Mouse (Mus musculus) hindbrain, embryonic 10.5 days (tissue): ENCODE results near the gene Pex19. TPM values are rescaled to one million over a fixed set of nuclear protein-coding genes. Genes with fewer than 3 reads are reported as not detected.

ENCODE experiments used
- DNase-seq: peaks from one replicate; pipeline ENCODE4 v3.0.0-alpha.2; 2017; ENCODE audit warnings: low spot score
- H3K27ac ChIP-seq: fragments of 300-500 bp; sonication (generic); 2 replicates; pipeline ENCODE4 v1.5.1; 2016; ENCODE audit warnings: mild to moderate bottlenecking, moderate library complexity
- H3K27me3 ChIP-seq: fragments of 300-500 bp; sonication (generic); 2 replicates; pipeline ENCODE4 v1.6.1; 2016; ENCODE audit warnings: mild to moderate bottlenecking; ENCODE audit not compliant: poor library complexity, insufficient read depth, severe bottlenecking
- H3K36me3 ChIP-seq: fragments of 300-500 bp; sonication (generic); 2 replicates; pipeline ENCODE4 v1.6.1; 2016; ENCODE audit warnings: mild to moderate bottlenecking, moderate library complexity
- H3K4me1 ChIP-seq: fragments of 300-500 bp; sonication (generic); replicated peaks from 2 replicates; pipeline ENCODE4 v1.6.1; 2016; ENCODE audit warnings: mild to moderate bottlenecking
- H3K4me3 ChIP-seq: fragments of 300-500 bp; sonication (generic); 2 replicates; pipeline ENCODE4 v1.5.1; 2016; ENCODE audit warnings: mild to moderate bottlenecking, moderate library complexity
- H3K9me3 ChIP-seq: fragments of 300-500 bp; sonication (generic); 2 replicates; pipeline ENCODE4 v1.6.1; 2016; ENCODE audit warnings: mild to moderate bottlenecking, moderate library complexity
- WGBS: fragments of 180-500 bp; shearing (Covaris S2); methylation state at CpG from one replicate; pipeline ENCODE4 v1.1.7; 2016; 5-methylcytosine and 5-hydroxymethylcytosine counted together
- polyA plus RNA-seq: library from polyadenylated mRNA; unstranded; fragments of >200 nt; fragmentation: Nextera tagmentation; extraction: Ambion mirVana; gene quantifications from 2 replicates; pipeline ENCODE4 v1.2.1, GENCODE M21; 2016

Pex19 gene
- polyA plus RNA-seq = 183 and 210 TPM in 2 replicates

DNA sequence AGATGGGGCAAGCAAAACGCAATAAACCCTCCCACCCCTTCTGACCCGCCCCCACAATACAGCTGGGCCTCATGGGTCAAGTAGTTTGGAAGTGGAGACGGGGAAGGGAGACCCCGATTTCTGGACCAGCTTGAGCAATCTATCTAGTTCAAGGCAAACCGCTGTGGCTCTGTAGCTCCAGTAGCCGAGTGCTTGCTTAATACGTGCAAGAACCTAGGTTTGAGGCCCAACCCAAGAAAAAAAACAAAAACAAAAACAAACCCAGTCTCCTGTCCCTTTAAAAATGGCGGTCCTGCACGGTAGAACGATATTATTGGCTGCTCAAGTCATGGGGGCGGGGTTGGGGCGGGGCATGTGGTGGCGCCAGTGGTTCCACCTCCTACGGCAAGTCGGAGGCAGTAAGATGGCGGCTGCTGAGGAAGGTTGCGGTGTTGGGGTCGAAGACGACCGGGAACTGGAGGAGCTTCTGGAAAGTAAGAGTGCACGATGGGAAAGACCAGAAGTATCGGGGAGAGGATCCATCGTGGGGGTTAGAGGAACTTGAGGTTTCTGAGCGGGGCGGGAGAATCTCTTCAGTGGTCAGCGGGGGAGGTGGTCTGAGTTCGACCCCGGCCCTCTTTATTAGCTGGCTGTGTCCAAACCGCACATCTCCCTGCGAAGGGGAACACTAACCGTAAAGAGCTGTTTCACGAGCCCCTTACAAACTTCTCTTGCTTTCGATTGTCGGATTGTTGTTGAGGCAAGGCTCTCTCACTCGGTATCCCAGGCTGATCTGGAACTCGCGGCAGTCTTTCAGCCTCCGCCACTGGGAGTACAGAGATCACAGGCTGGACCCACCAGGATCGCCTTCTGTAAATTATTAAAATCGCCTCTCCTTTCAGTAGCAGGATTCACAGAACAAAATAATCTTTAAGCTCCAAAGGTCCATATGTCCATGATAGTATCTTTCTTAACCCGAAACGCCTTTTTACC lies at the start of gene Pex19:
Gene Pex19 (plus strand): TSS at position 380 of the 972 bp plus-strand sequence.
- H3K4me1 ChIP-seq = peaks cover 21% of the 10 kb centered on the region
- peaks cover 55% of the 10 kb centered on the region for H3K36me3 ChIP-seq
- peak within 1 kb of the TSS; percentile 91 for H3K27ac ChIP-seq
- H3K27me3 ChIP-seq = no peaks in the 10 kb centered on the region
- 1% methylated on average over 42 of the region's 42 CpGs for WGBS
- no peaks in the 10 kb centered on the region for H3K9me3 ChIP-seq
- H3K4me3 ChIP-seq = peak within 1 kb of the TSS; percentile 85
- peak; percentile 92 for DNase-seq

DNA sequence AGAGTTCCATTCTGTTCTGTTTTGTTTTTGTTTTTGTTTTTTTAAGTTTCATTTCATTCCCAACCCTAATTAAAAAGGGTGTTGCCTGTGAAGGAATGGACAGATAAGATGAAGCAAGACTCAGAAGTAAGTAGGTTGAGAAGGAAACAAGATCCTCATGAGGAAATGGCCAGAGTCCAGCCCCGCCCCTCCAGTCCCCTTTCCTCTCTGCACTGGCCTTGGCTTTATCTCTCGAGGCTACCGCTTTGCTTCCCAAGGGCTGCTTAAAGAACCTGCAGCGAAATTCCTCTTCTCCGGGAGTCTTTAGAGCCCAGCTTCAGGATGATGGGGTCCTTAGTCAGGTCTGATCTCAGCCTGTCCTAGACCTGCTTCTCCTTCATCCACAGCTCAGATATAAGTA lies 48.6 kb upstream of the Pex19 start:
- WGBS = 79% methylated on average over 5 of the region's 5 CpGs
- Histone ChIP-seq H3K27me3 (no peaks in the 10 kb centered on the region), H3K4me3 (no peak overlapping the region), H3K27ac (no peak overlapping the region), H3K4me1 (peaks cover 11% of the 10 kb centered on the region), H3K36me3 (peaks cover 78% of the 10 kb centered on the region), H3K9me3 (no peaks in the 10 kb centered on the region)
- DNase-seq = no peak

DNA sequence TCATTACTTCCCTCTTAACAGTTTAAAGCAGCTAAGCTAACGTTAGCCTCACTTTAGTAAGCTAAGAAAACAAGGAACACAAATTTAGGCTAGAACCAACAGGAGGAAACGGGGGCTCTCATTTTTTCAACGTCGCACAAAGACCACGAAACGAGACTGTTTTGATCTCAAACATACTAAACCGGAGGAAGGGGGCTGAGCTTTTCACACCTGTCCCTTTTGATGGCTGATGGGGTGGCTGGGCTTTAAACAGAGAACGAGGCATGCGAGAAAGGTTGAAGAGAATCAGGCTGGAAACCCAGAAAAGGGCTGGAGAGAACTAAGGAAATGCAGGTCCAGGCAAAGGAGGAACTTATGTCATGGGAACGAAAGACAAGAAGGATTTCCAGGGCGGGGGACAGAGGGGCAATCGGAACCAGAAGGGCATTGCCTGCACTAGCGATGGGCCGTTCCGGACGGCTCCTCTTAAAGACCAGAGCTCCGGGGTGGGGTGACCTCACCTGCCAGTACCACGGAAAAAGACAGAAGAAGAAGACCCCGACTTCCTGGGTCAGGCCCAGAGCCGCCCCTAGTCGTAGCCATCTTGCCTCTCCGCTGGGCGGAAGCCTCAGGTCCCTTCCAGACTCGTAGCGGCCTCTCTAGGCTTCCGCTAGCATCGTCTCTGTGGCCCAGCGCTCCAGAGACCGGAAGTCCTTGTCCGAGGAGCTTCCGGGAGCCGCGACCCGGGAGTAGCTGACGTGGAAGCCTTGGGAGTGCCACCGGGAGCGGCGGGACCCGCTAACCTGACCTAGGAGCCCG lies 44.3 kb upstream of the Pex19 start, which contains the start of the genes Copa and Ncstn:
Gene Copa (plus strand): TSS at position 429 of the 798 bp plus-strand sequence.
Gene Ncstn (minus strand): TSS at position 695 of the 798 bp plus-strand sequence.
- under 1% methylated on average over 40 of the region's 40 CpGs for WGBS
- H3K9me3 ChIP-seq = no peaks in the 10 kb centered on the region
- peak within 1 kb of the TSS; percentile 77 for H3K4me3 ChIP-seq
- H3K27me3 ChIP-seq = no peaks in the 10 kb centered on the region
- H3K36me3 ChIP-seq = peaks cover 35% of the 10 kb centered on the region
- peak; percentile 95 for DNase-seq
- H3K4me1 ChIP-seq = peaks cover 28% of the 10 kb centered on the region
- H3K27ac ChIP-seq = peak within 1 kb of the TSS; percentile 95

DNA sequence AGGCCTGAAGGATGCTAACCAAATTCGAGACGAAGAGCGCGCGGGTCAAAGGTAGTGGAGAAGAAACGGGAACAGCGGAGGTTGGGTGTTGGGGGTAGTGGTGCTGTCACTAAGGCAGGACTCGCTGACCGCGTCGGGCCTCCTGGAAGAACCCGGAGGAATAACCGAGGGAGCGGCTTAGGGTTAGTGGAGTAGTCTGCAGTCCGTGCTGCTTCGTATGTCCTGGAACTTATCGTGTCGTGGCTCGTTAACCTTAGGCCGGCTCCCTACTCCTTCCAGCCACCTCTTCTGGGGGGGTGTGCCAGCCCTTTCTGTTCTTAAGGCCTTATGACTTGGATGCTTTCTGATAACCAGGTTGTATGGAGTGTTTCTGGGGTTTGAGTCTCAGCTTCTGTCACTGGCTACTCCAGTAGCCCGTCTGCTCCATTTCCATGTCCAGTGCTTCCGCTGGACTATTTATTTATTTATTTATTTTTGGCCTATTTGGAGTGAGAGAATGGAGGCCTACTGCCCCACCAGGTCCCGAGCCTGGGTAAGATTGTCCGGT lies 43.6 kb upstream of the Pex19 start:
- H3K9me3 ChIP-seq = no peaks in the 10 kb centered on the region
- H3K27me3 ChIP-seq = no peaks in the 10 kb centered on the region
- H3K4me3 ChIP-seq = peak overlapping the region; percentile 77
- WGBS = 4% methylated on average over 24 of the region's 24 CpGs
- peaks cover 28% of the 10 kb centered on the region for H3K4me1 ChIP-seq
- peaks cover 30% of the 10 kb centered on the region for H3K36me3 ChIP-seq
- no peak for DNase-seq
- H3K27ac ChIP-seq = peak overlapping the region; percentile 95

DNA sequence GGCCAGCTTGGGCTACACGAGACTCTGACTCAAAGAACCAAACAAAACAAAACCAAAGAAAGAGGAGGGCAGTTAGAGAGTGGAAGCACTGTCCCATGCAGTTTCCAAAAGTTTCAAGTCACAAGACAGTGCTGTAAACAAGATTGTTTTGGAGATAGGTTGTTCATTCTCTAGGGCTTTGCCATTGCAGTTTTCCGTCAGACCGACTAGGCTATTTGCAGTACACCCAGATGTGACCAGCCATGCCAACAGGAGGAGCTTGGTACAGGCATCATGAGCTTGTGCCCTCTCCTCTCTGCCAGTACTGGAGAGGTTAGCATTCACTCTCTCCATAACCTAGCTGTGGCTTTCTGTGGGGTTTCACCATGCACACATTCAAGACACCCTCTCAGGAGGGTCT lies 33.0 kb upstream of the Pex19 start:
- Histone ChIP-seq H3K9me3 (no peaks in the 10 kb centered on the region), H3K27ac (no peak overlapping the region), H3K4me1 (no peaks in the 10 kb centered on the region), H3K4me3 (no peak overlapping the region), H3K36me3 (peaks cover 98% of the 10 kb centered on the region), H3K27me3 (no peaks in the 10 kb centered on the region)
- no peak for DNase-seq
- 81% methylated on average over 3 of the region's 3 CpGs for WGBS

DNA sequence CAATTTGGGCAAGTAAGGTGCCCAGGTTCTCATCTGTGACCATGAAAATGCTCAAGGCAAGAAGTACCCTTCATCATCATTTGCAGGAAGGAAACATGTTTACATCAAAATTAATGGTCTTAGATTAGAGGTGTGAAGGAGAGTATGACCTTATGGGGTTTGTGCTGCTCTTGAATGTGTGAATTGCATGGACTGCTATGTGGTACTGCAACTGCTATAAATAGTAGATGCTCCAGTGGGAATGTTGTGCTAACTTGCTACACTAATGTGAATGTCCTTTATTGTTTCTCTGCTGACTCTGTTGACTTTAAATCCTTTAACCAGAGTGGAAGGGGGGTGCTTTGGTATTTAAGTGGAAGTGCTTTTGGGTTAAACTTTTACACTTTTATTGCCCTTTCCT lies 32.3 kb upstream of the Pex19 start:
- Histone ChIP-seq H3K9me3 (no peaks in the 10 kb centered on the region), H3K36me3 (peaks cover 98% of the 10 kb centered on the region), H3K4me1 (no peaks in the 10 kb centered on the region), H3K4me3 (no peak overlapping the region), H3K27me3 (no peaks in the 10 kb centered on the region), H3K27ac (no peak overlapping the region)
- DNase-seq = no peak

DNA sequence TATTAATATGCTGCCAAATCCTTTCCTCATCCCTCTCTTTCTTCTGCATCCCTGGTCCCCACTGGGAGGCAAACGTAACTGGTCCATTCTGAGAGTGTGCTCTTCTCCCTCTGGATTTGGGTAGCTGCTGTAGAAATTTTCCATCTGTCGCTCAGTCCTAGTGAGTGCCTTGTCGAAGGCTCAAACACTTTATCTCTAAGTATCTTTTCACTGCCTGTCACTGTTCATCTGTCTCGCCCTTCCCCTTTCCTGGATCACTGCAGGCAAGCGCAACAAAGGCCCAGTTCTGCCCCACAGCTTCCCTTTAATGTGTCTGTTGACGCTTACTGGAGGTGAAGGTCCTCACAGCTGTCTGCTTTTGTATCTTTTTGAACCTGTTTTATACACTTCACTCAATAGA lies 31.4 kb upstream of the Pex19 start:
- H3K4me1 ChIP-seq = no peaks in the 10 kb centered on the region
- no peak for DNase-seq
- no peak overlapping the region for H3K4me3 ChIP-seq
- peak overlapping the region; percentile 40; the same call in 1 of the 2 replicates for H3K27ac ChIP-seq
- H3K27me3 ChIP-seq = no peaks in the 10 kb centered on the region
- WGBS = 57% methylated on average over 6 of the region's 6 CpGs
- peaks cover 98% of the 10 kb centered on the region for H3K36me3 ChIP-seq
- no peaks in the 10 kb centered on the region for H3K9me3 ChIP-seq

DNA sequence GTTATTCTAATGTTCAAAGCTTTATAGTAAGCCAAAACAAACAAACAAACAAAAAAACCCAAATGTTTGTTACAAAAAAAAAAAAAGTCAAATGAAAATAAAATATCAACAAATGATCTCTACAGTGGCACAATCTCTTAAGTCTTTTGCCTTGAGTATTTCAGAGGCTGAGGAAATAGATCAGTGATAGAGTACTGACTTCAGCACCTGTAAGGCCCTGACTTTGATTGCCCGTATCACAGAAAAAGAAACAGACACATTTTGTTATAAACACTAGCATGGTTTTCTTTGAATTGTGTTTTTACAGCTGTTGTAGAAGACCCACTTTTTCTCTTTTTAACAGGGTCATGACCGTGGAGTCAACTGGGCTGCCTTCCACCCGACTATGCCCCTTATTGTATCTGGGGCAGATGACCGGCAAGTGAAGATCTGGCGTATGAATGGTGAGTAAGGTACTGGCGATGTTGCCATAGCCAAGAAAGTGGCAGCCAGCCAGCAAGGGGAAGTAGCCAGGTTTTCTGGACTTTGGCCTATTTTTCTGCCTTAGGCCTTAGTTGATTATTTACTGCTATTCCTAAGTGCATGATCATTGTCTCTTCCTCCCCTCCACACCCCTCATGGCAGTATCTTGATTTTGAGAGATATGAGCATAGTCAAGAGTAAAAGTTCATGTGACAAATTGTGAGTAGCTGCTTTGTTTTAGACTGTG lies 27.1 kb upstream of the Pex19 start:
- DNase-seq = no peak
- H3K4me1 ChIP-seq = no peaks in the 10 kb centered on the region
- H3K4me3 ChIP-seq = no peak overlapping the region
- 90% methylated on average over 6 of the region's 6 CpGs for WGBS
- no peaks in the 10 kb centered on the region for H3K27me3 ChIP-seq
- H3K9me3 ChIP-seq = no peaks in the 10 kb centered on the region
- no peak overlapping the region for H3K27ac ChIP-seq
- H3K36me3 ChIP-seq = peaks cover 98% of the 10 kb centered on the region

DNA sequence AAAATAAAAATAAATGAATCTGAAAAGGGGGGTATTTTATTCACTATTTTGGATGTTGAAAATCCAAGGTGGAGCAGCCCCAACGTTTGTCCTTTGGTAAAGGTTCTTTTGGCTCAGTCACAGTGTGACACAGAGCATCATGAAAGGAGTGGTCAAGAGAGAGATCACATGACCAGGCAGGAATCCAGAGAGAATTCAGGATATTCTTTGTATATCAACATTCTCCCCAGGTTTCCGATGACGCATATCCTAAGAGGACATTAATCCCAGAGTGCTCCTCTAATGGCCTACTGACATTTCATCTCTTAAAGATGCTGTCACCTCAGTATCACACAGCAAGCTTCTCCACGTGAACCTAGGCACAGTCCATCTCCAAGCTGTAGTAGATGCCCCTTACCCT lies 22.9 kb upstream of the Pex19 start:
- Histone ChIP-seq H3K36me3 (peaks cover 100% of the 10 kb centered on the region), H3K27me3 (no peaks in the 10 kb centered on the region), H3K4me1 (no peaks in the 10 kb centered on the region), H3K27ac (no peak overlapping the region), H3K4me3 (no peak overlapping the region), H3K9me3 (no peaks in the 10 kb centered on the region)
- 91% methylated on average over 4 of the region's 4 CpGs for WGBS
- DNase-seq = no peak

DNA sequence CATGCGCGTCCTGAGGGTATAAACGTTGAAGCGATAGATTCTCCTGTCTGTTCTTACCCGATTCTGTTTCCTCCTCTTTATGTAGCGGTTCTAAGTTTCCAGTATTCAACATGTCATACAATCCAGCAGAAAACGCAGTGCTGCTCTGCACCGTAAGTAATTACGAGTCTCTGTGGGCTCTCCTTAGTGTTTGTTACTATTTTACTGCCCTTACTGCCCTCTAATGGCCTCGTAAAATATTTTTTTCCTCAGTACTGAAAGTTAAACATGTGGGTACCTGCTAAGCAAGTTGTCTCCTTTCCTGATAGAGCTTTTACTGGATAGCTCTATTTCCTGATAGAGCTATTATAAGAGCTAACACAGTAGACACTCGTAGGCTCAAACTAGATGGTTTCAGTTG lies 21.5 kb upstream of the Pex19 start:
- H3K27ac ChIP-seq = no peak overlapping the region
- H3K36me3 ChIP-seq = peaks cover 100% of the 10 kb centered on the region
- H3K4me1 ChIP-seq = no peaks in the 10 kb centered on the region
- no peaks in the 10 kb centered on the region for H3K9me3 ChIP-seq
- WGBS = 87% methylated on average over 11 of the region's 11 CpGs
- no peak overlapping the region for H3K4me3 ChIP-seq
- no peak for DNase-seq
- H3K27me3 ChIP-seq = no peaks in the 10 kb centered on the region

DNA sequence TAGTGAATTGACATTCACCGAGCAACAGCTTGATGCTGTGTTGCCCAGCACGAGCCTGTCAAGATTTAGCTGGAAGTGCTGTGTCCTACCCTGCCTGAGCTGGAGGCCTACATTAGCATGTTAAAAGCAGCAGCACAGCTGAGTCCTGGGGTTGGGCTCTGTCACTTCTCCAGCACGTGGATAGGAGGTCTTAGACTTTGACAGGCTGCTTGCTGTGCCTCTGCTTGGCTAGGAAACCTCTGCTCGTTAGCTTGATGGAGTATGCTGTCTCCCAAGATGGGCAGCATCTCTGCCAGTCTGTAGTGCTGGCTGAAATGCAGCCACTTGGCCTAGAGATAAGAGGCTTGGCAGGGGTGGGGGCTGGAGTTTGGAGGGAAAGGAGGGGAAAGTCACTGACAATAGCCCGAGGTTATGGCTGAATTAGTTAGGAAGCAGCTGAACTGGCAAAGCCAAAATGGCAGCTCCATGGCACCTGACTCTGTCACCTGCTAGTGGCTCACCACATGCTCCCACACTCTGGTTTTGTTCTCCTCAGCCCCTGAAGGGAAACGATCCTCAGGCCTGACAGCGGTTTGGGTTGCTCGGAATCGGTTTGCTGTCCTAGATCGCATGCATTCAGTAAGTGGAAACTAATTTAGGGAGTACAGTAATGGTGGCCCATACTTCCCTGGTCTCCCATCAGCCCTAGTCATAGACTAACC lies 18.6 kb upstream of the Pex19 start:
- Histone ChIP-seq H3K27me3 (no peaks in the 10 kb centered on the region), H3K9me3 (no peaks in the 10 kb centered on the region), H3K36me3 (peaks cover 100% of the 10 kb centered on the region), H3K4me3 (no peak overlapping the region), H3K4me1 (no peaks in the 10 kb centered on the region), H3K27ac (no peak overlapping the region)
- WGBS = 75% methylated on average over 10 of the region's 10 CpGs
- DNase-seq = no peak

DNA sequence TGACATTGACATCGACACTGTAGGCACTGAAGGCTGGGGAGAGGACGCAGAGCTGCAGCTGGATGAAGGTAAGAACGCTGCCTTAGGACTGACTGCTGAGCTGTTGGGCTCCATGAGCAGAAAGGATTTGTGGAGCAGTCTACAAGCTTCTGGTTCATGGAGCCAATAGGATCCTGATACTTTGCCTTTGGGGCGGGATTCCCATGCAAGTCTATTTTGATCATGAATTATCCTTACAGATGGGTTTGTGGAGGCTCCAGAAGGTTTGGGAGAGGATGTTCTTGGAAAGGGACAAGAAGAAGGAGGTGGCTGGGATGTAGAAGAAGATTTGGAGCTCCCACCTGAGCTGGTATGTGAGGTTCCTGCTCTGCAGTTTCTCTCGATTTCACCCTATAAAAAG lies 9.6 kb upstream of the Pex19 start:
- Histone ChIP-seq H3K4me3 (no peak overlapping the region), H3K27me3 (no peaks in the 10 kb centered on the region), H3K27ac (no peak overlapping the region), H3K9me3 (no peaks in the 10 kb centered on the region), H3K36me3 (peaks cover 100% of the 10 kb centered on the region), H3K4me1 (no peaks in the 10 kb centered on the region)
- 97% methylated on average over 5 of the region's 5 CpGs for WGBS
- no peak for DNase-seq
